16 mouse cellular contexts compared by ENCODE assay signal in genomic region chr10:52273012-52273411, GRCm38 (mm10). TPM values are rescaled to one million over a fixed set of nuclear protein-coding genes. Genes with fewer than 3 reads are reported as not detected.
DNase-seq lines count a peak whose midpoint lies in the region; ATAC-seq lines count a peak whose summit lies in the region.
"Had no signal": no experiment of that assay in that cellular context is flagged by ENCODE, and none has a peak within 500 bp of the region (broad histone marks: within the 10 kb centered on the region; RNA-seq: fewer than 3 reads in every experiment).

No protein-coding gene starts in this region.

- WGBS in hindbrain, embryonic 11.5 days, result 62% methylated on average over 2 of the region's 2 CpGs
- 62% methylated on average over 2 of the region's 2 CpGs for WGBS in hindbrain, embryonic 13.5 days

- H3K27ac ChIP-seq in hindbrain, embryonic 11.5 days (ENCODE audit: low read depth, low read length), result no peak overlapping the region
- H3K27ac ChIP-seq in hindbrain, embryonic 13.5 days, result no peak overlapping the region
- H3K27ac ChIP-seq: embryonic facial prominence, embryonic 12.5 days; forebrain, embryonic 13.5 days; gastrocnemius, adult 2 months; heart, embryonic 13.5 days; limb, embryonic 10.5 days had no signal

- no peak overlapping the region for H3K9ac ChIP-seq in hindbrain, embryonic 11.5 days (ENCODE audit: low read depth, low read length)
- H3K9ac ChIP-seq in hindbrain, embryonic 13.5 days, result no peak overlapping the region
- H3K9ac ChIP-seq: embryonic facial prominence, embryonic 12.5 days; forebrain, embryonic 13.5 days; heart, embryonic 13.5 days had no signal

- H3K4me2 ChIP-seq in hindbrain, embryonic 11.5 days (replicated peaks; ENCODE audit: low read depth, low read length), result no peak overlapping the region
- H3K4me2 ChIP-seq in hindbrain, embryonic 13.5 days, result no peak overlapping the region
- H3K4me2 ChIP-seq: embryonic facial prominence, embryonic 12.5 days; forebrain, embryonic 13.5 days; heart, embryonic 13.5 days had no signal

- 0 out of 2 replicates have a peak, but pooled peaks cover 3% of the 10 kb centered on the region for H3K4me1 ChIP-seq in hindbrain, embryonic 11.5 days (replicated peaks; ENCODE audit: control insufficient read depth, insufficient read depth, low read length)
- H3K4me1 ChIP-seq in hindbrain, embryonic 13.5 days (replicated peaks), result peaks cover 24% of the 10 kb centered on the region

- 0 out of 2 replicates have a peak, but pooled peaks have one; percentile 31 for ATAC-seq in hindbrain, embryonic 11.5 days (ENCODE audit: low FRiP score)
- no peak for ATAC-seq in hindbrain, embryonic 13.5 days (ENCODE audit: low FRiP score)
- ATAC-seq: forebrain, embryonic 13.5 days; hindbrain, embryonic 16.5 days had no signal

- no peaks in the 10 kb centered on the region for H3K27me3 ChIP-seq in hindbrain, embryonic 11.5 days (ENCODE audit: control insufficient read depth, insufficient read depth, low read length)
- no peaks in the 10 kb centered on the region for H3K27me3 ChIP-seq in hindbrain, embryonic 13.5 days
- H3K27me3 ChIP-seq: embryonic facial prominence, embryonic 12.5 days; forebrain, embryonic 13.5 days; heart, embryonic 13.5 days had no signal

- no peaks in the 10 kb centered on the region for H3K36me3 ChIP-seq in hindbrain, embryonic 11.5 days (ENCODE audit: control insufficient read depth, insufficient read depth, low read length)
- H3K36me3 ChIP-seq in hindbrain, embryonic 13.5 days, result no peaks in the 10 kb centered on the region
- H3K36me3 ChIP-seq: embryonic facial prominence, embryonic 12.5 days; heart, embryonic 13.5 days; limb, embryonic 10.5 days had no signal

- no peaks in the 10 kb centered on the region for H3K9me3 ChIP-seq in hindbrain, embryonic 11.5 days (ENCODE audit: control insufficient read depth, low read length)
- H3K9me3 ChIP-seq in hindbrain, embryonic 13.5 days, result no peaks in the 10 kb centered on the region
- H3K9me3 ChIP-seq: embryonic facial prominence, embryonic 12.5 days; forebrain, embryonic 13.5 days; heart, embryonic 13.5 days; limb, embryonic 10.5 days had no signal

- no peak overlapping the region for H3K4me3 ChIP-seq in hindbrain, embryonic 11.5 days (ENCODE audit: low read depth, low read length)
- H3K4me3 ChIP-seq in hindbrain, embryonic 13.5 days, result no peak overlapping the region
- H3K4me3 ChIP-seq: embryonic facial prominence, embryonic 12.5 days; forebrain, embryonic 13.5 days; gastrocnemius, adult 2 months; heart, embryonic 13.5 days; limb, embryonic 10.5 days had no signal

- no peak for DNase-seq in hindbrain, embryonic 11.5 days (ENCODE audit: low spot score)
- DNase-seq in 3T3-L1 (ENCODE audit: low read depth, low spot score) (peak; percentile 59), A20 (ENCODE audit: low read depth, low spot score) (peak; percentile 9)
- peak; percentile 35 for DNase-seq in brain, adult 2 months (ENCODE audit: low read depth, low spot score)
- DNase-seq in layer of hippocampus, postnatal 14 days (ENCODE audit: low spot score in 2 of 2), result no peak
- DNase-seq in cerebellum, adult 9-10 months, result no peak
- DNase-seq: cerebellum, adult 9-11 months; gastrocnemius, adult 2 months; kidney, postnatal 25 days; layer of hippocampus, postnatal 36 days had no signal

RNA-seq across cellular contexts. Expression of gene Dcbld1, which starts 39.6 kb away (rescaled TPM):
- polyA plus RNA-seq in hindbrain, embryonic 11.5 days (2014; fragmentation: Nextera tagmentation; extraction: Ambion mirVana), result 18.8 and 22.5 TPM in 2 replicates
- polyA plus RNA-seq in hindbrain, embryonic 13.5 days (2015; fragmentation: Nextera tagmentation; extraction: Ambion mirVana), result 21.8 and 25.3 TPM in 2 replicates
- total RNA-seq in layer of hippocampus, postnatal 14 days (2021), result 1 to 10 TPM; 8.2 to 8.4 TPM

Comparison
In these comparisons a context has a peak if more than half of its experiments do, and no peak if none do; other contexts are left out.
1. DNase-seq: peak in 3T3-L1 (single experiment), A20 (single experiment) and brain, adult 2 months (single experiment); none in hindbrain, embryonic 11.5 days (single experiment), layer of hippocampus, postnatal 14 days (0 of 2) and cerebellum, adult 9-10 months (single experiment).